Mouse (Mus musculus): Measurements from ENCODE around the gene Fam53a. TPM values are rescaled to one million over a fixed set of nuclear protein-coding genes. Genes with fewer than 3 reads are reported as not detected.

Gene Fam53a
- total RNA-seq, 2 experiments from 2014 or later = 24.6 to 28.6 TPM

DNA sequence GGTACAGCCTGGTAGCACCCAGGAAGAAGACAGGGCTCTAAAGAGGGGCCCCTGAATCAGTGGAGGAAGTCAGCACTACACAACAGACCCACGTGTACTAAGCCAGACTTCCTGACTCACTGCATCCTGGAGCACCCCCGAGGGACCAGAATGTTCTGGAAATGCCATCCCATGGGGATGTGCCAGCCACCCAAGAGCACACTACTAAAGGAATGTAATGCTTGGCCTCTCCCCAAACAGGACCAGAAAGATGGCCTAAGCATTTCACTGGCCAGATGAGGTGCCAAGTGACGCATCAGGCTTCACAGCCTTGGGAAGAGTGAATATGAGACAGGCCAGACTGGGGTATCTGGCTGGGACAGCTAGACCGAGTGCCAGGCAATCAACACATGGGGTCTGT is 63.5 kb downstream of the Fam53a start:
- intact Hi-C loops (cut with DNase I) = no loop called here

DNA sequence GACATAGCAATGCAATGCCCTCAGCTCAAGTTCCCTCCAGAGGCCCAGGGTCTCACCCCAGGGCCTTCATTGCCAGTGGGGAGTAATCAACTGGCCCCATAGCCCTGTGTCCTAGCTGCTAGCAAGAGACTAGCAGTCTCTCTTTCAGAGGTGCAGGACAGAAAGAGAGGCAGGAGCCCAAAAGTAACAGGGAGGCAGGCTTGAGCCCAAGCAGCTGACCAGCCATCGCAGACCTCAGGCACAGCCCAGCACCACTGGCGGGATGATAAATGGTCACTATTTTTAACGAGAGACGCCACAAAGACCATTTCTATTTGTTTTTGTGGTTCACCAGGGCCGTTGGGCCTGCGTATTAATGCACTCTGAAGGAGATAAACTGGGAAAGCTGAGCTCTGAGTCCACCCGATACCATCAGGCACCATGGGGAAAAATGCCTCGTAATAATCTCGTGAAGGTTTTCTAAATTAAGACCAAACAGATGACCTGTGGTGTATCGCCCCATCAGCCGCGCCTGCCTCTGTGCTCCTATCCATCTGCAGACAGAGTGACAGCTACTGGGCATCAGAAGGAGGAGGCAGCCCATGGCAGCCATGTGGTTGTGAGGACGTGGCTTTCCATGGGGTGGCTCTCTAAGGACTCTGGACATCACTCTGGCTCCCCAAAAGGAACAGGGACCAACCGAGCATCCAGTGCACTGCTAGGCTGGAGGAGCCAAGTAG is 73.0 kb downstream of the Fam53a start:
- intact Hi-C loops (cut with DNase I) = no loop called here
- no peak for DNase-seq (ENCODE audit: low spot score in 2 of 2)

More for the DNA sequence above, 63.5 kb downstream of the Fam53a start:
- DNase-seq (ENCODE audit: low spot score in 2 of 2) = no peak

Other genes with a start within 250 kb of the Fam53a start
- gene Nkx1-1, start 195.7 kb downstream of the Fam53a start, total RNA-seq (2021) = not detected
- 1 to 10 TPM in 1 of 2 experiments, under 1 TPM in 1; 0.64 to 1.7 TPM for gene Gm9903, start 290 bp upstream of the Fam53a start, total RNA-seq (2021)
- gene Slbp, start 22.9 kb upstream of the Fam53a start, total RNA-seq (2021) = 10 to 100 TPM; 22.5 to 26.4 TPM
- 1 to 10 TPM; 6.0 to 6.1 TPM for gene Tacc3, start 28.5 kb upstream of the Fam53a start, total RNA-seq (2021)
- 10 to 100 TPM; 24.4 to 27.5 TPM for gene Tmem129, start 28.8 kb upstream of the Fam53a start, total RNA-seq (2021)
- 100 to 1,000 TPM; 120 to 133 TPM for gene Fgfr3, start 92.0 kb upstream of the Fam53a start, total RNA-seq (2021)
- gene Letm1, start 153.2 kb upstream of the Fam53a start, total RNA-seq (2021) = 100 to 1,000 TPM; 108 to 113 TPM
- 100 to 1,000 TPM; 139 to 141 TPM for gene Nsd2, start 191.1 kb upstream of the Fam53a start, total RNA-seq (2021)